Mouse (Mus musculus) megakaryocyte, embryonic 14.5 days (primary cell): Measurements from ENCODE around the gene Atoh1.

Experiments
- FLI1 ChIP-seq: IDR thresholded peaks from 2 replicates; pipeline ENCODE4 v1.6.1; 2012; ENCODE audit warnings: low read length, inconsistent platforms, mixed read lengths
- GATA1 ChIP-seq: IDR thresholded peaks from 3 replicates; pipeline ENCODE4 v1.6.1; 2012; ENCODE audit warnings: mixed read lengths, low read length, inconsistent platforms, borderline replicate concordance

DNA sequence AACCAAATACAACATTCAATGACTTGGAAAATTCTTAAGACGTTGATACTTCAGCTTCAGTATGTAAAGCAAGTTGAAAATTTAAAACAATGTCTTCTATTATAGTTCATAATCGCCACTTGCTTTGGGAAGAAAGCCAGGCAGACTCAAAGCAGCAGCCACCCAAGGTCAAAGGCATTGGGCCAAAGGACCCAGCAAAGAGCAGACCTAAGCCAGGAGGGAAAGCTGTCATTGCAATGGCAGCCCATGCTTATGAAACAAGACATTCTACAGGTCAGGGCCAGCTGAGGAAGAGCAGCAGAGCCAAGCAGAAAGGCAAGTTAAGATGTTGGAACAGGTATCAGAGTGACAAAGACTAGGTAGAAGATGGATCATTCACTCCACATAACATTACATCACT, 25.3 kb upstream of the Atoh1 start:
- TF ChIP-seq GATA1 (no peak), FLI1 (no peak)
